Mouse (Mus musculus) large intestine, adult 2 months (tissue): Measurements from ENCODE around the gene Mau2. TPM values are rescaled to one million over a fixed set of nuclear protein-coding genes. Genes with fewer than 3 reads are reported as not detected.
"Not testable (repeated sequence)": the region's sequence is repeated elsewhere in the genome, so short reads cannot be mapped to it uniquely, and the experiment has no call there.

Experiments used
- DNase-seq: peaks from one replicate; pipeline ENCODE4 v3.0.0-alpha.2; 2012; ENCODE audit warnings: low read depth, low spot score
- WGBS: fragments of 180-500 bp; shearing (Covaris S2); methylation state at CpG from one replicate; pipeline ENCODE4 v1.1.7; 2018; 5-methylcytosine and 5-hydroxymethylcytosine counted together
- polyA plus RNA-seq: library from polyadenylated mRNA; depleted of rRNA; stranded (reverse); fragments of >200 nt; gene quantifications from 2 replicates; pipeline ENCODE4 v1.2.3, GENCODE M21; 2012

The Mau2 gene
- polyA plus RNA-seq, 1 experiment, result 52.0 TPM

- 93% methylated on average over 1 of the region's 1 CpGs for WGBS
- no peak for DNase-seq
Measured at GRCm38 (mm10) chr8:70030255-70030654, 12.3 kb downstream of the Mau2 start.

DNA sequence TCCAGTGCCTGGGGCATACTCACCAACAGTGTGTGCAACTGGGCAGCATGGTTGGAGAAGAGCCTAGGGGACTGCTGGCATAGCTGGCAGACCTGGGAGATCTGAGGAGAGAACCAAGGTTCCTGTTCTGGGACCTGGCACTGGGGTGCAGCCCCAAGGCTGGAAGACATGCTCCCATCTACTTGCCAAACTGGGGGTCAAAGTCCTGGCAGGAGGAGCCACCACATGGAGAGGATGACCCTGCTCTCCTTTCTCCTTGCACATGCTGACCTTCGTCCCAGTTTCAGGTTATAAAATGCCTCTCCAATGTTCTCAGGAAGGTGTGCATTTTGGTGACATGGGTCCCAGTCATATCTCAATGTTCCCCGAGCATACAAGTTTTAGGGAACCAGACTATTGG, 16.4 kb downstream of the Mau2 start:
- 59% methylated on average over 2 of the region's 2 CpGs for WGBS
- DNase-seq, result no peak

- 43% methylated on average over 8 of the region's 8 CpGs for WGBS
Measured at GRCm38 (mm10) chr8:70023596-70023995, 18.9 kb downstream of the Mau2 start.

GRCm38 (mm10) chr8:70015017-70015416, 27.5 kb downstream of the Mau2 start:
- DNase-seq, result no peak
- WGBS, result 69% methylated on average over 1 of the region's 1 CpGs

More at GRCm38 (mm10) chr8:70023596-70023995, 18.9 kb downstream of the Mau2 start:
- DNase-seq, result no peak

GRCm38 (mm10) chr8:70012763-70013162, 29.8 kb downstream of the Mau2 start:
- 82% methylated on average over 1 of the region's 1 CpGs for WGBS
- DNase-seq, result no peak

GRCm38 (mm10) chr8:70012350-70012749, 30.2 kb downstream of the Mau2 start:
- DNase-seq, result no peak
- 70% methylated on average over 3 of the region's 3 CpGs for WGBS

DNA sequence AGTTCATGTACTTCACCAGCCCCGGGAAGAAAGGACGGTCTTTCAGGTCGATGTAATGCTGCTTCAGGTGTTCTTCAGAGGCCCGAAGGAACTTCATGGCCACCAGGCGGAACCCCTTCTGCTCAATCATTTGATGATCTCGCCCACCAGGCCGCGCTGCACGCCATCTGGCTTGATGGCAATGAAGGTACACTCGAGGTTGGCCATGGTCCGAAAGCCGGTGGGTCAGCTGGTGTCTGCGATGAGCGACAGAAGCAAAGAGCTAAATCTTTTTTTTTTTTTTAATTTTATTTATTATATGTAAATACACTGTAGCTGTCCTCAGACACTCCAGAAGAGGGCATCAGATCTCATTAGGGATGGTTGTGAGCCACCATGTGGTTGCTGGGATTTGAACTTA, 31.7 kb downstream of the Mau2 start:
- not testable (repeated sequence) for DNase-seq
- WGBS, result 91% methylated on average over 14 of the region's 14 CpGs

- 53% methylated on average over 2 of the region's 2 CpGs for WGBS
- no peak for DNase-seq
Measured at GRCm38 (mm10) chr8:70005178-70005577, 37.4 kb downstream of the Mau2 start.

- no peak for DNase-seq
Measured at GRCm38 (mm10) chr8:70004345-70004744, 38.2 kb downstream of the Mau2 start.

DNA sequence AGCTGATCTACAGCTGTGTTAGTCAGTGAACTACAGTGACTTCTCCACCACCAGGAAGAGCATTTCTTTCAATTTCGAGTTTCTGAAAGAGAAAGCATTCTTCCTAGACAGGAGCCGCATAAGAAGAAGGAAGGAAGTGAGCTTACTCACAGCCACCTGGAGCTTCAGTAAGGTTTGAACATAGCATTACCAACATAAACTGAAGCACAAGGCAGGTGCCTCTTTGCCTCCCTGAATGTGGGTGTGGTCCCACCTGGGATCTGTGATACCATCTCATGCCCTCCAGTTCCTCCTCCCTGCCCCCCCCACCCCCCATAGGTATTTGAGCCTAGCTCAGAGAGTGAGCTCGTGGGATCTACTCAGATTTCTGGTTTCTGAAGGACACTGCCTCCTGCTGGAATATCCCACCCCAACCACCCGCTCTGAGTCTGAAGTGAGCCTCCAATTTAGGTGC, 39.3 kb downstream of the Mau2 start:
- no peak for DNase-seq
- 38% methylated on average over 4 of the region's 4 CpGs for WGBS

GRCm38 (mm10) chr8:70001892-70002191, 40.7 kb downstream of the Mau2 start:
- not testable (repeated sequence) for DNase-seq
- WGBS, result 31% methylated on average over 7 of the region's 7 CpGs

GRCm38 (mm10) chr8:70001176-70001891, 41.2 kb downstream of the Mau2 start:
- WGBS, result under 1% methylated on average over 16 of the region's 16 CpGs

DNA sequence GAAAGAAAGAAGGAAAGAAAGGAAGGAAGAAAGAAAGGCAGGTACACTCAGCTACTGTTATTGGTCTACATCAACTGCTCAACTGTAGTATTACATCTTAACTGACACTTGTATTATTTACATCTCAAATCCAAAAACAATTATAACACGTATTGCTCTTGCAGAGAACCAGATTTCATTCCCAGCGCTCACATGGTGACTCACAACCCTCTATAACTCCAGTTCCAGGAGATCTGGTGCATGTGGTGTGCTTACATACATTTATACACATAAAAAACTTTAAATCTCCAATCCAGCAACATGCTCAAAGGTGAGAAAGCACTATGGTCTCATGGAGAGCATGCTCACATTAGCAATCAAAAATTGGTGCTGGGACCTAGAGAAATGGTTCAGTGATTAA, 42.3 kb downstream of the Mau2 start:
- WGBS, result 82% methylated on average over 2 of the region's 2 CpGs
- DNase-seq, result no peak

More at GRCm38 (mm10) chr8:70001176-70001891, 41.2 kb downstream of the Mau2 start:
- peak; percentile 95 for DNase-seq

- DNase-seq, result no peak
- 96% methylated on average over 4 of the region's 4 CpGs for WGBS
Measured at GRCm38 (mm10) chr8:69999236-69999635, 43.3 kb downstream of the Mau2 start.

GRCm38 (mm10) chr8:69998706-69999105, 43.8 kb downstream of the Mau2 start:
- DNase-seq, result no peak
- WGBS, result 93% methylated on average over 3 of the region's 3 CpGs

- no peak for DNase-seq
- WGBS, result 2% methylated on average over 35 of the region's 35 CpGs
Measured at GRCm38 (mm10) chr8:69996589-69997285, 45.8 kb downstream of the Mau2 start.

GRCm38 (mm10) chr8:69995776-69996588, 46.6 kb downstream of the Mau2 start, which contains the start of gene Gatad2a:
Gatad2a (minus strand) TSS chr8:69996384.
- peak; percentile 99 for DNase-seq
- WGBS, result under 1% methylated on average over 87 of the region's 87 CpGs

DNA sequence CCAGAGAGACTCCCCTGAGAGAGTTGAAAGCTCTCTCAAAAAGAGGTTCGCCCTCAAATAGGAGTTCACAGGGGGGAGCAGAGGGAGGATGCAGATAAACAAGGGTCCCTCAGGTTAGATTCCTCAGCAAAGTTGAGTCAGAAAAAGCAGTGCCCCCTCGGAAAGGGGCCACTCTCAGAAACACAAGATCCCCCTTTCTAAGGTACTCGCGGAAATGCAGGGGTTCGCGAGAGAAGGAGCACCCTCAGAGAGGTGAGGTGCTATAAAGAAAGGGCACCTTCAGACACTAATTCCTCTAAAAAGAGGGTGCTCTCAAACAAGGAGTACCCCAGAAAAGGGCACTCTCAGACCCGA, 47.1 kb downstream of the Mau2 start:
- DNase-seq, result no peak
- WGBS, result under 1% methylated on average over 7 of the region's 7 CpGs

GRCm38 (mm10) chr8:69988936-69989335, 53.6 kb downstream of the Mau2 start:
- not testable (repeated sequence) for DNase-seq
- WGBS, result 87% methylated on average over 5 of the region's 7 CpGs

DNA sequence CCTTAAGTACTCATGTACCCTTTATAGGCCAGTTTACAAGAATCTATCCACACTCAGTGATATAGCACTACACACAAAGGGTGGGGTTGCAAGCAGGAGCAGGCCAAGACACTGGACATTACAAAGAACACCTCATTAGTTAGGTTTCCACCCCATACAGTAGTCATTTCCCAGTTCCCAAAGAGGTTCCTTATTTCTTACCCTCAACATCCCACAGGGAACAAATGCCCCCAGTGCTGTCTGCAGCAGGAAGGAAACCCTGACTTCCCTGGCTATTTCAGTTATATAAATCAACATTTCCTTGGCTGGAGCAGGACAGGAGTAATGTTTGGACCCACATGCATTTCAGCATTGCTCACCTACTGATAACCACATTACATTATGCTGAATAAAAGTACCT, 54.8 kb downstream of the Mau2 start:
- DNase-seq, result no peak
